Mouse (Mus musculus): ENCODE data around the gene Taar8c.
"Not testable (repeated sequence)": the region's sequence is repeated elsewhere in the genome, so short reads cannot be mapped to it uniquely, and the experiment has no call there.

DNA sequence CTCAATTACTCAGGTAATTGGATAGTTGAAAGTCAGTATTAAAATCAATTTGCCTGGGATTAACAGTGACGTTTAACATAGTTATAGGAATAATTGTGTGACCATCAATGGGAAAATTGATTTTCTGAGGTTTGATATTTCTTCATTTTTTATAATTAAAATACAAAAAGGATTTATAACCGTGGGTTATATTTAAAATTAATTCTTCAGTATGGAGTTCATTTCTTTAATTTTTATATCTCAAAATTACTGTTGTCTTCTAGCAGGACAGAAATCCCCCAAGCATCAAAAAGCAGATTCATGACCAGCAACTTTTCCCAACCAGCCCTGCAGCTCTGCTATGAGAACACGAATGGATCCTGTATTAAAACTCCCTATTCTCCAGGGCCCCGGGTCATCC is 25.5 kb downstream of the Taar8c start, which contains the start of gene Taar8a:
- not testable (repeated sequence) for TF ChIP-seq CTCF (IDR thresholded peaks at IDR 0.05; ENCODE audit: control insufficient read depth, insufficient read depth, low read length); POLR2A (IDR thresholded peaks at IDR 0.05; ENCODE audit: borderline replicate concordance, control insufficient read depth, low read depth, low read length)
